Mouse (Mus musculus) CH12.LX (cell line): ENCODE measurements around the gene Abca5. TPM values are rescaled to one million over a fixed set of nuclear protein-coding genes. Genes with fewer than 3 reads are reported as not detected.

Experiments
- DNase-seq: peaks from one replicate; pipeline ENCODE4 v3.0.0-alpha.2; 2013; ENCODE audit errors: extremely low read depth
- H3K27ac ChIP-seq: 2 replicates; pipeline ENCODE4 v1.5.1; 2012; ENCODE audit warnings: low read depth, mild to moderate bottlenecking, control low read depth, moderate library complexity; ENCODE audit not compliant: insufficient read depth
- H3K27me3 ChIP-seq: replicated peaks from 2 replicates; pipeline ENCODE3; 2012; ENCODE audit warnings: inconsistent platforms
- H3K36me3 ChIP-seq, 2 experiments: replicated peaks in 1 of 2; 2 replicates each; pipeline versions ENCODE3 to v1.6.1; 2012; ENCODE audit warnings: inconsistent platforms in 1 of 2, low read length in 1 of 2, mild to moderate bottlenecking in 1 of 2, mixed read lengths in 1 of 2, moderate library complexity in 1 of 2; ENCODE audit not compliant: control insufficient read depth in 1 of 2, insufficient read depth in 1 of 2
- H3K4me1 ChIP-seq, 2 experiments: 2 replicates each; pipeline ENCODE4 v1.6.1; 2012; ENCODE audit warnings: inconsistent platforms in 1 of 2, moderate library complexity in 1 of 2; ENCODE audit not compliant: insufficient read depth in 2 of 2, control insufficient read depth in 1 of 2
- H3K4me2 ChIP-seq: 2 replicates; pipeline ENCODE4 v1.6.1; 2012; ENCODE audit warnings: low read depth, mild to moderate bottlenecking, control low read depth; ENCODE audit not compliant: poor library complexity, insufficient read depth, severe bottlenecking
- H3K4me3 ChIP-seq, 3 experiments: fragments of 150-350 bp in 1 of 3; sonication (generic) in 1 of 3; replicated peaks in 1 of 3; 2 replicates each; pipeline versions ENCODE3 to v1.5.1; 2011 to 2012; ENCODE audit warnings: low read depth in 2 of 3, low read length in 2 of 3, mild to moderate bottlenecking in 2 of 3, moderate library complexity in 2 of 3, control low read depth in 1 of 3, improper control_type of control experiment in 1 of 3, inconsistent platforms in 1 of 3, mixed read lengths in 1 of 3; ENCODE audit not compliant: poor library complexity in 1 of 3
- H3K79me2 ChIP-seq: replicated peaks from 2 replicates; pipeline ENCODE4 v1.6.1; 2012; ENCODE audit warnings: mild to moderate bottlenecking, moderate library complexity; ENCODE audit not compliant: control insufficient read depth, poor library complexity, insufficient read depth, severe bottlenecking; ENCODE audit errors: extremely low read depth
- H3K9ac ChIP-seq: 2 replicates; pipeline ENCODE4 v1.6.1; 2012; ENCODE audit warnings: low read depth, mild to moderate bottlenecking, control low read depth, moderate library complexity; ENCODE audit not compliant: insufficient read depth
- H3K9me3 ChIP-seq: replicated peaks from 2 replicates; pipeline ENCODE3; 2012; ENCODE audit warnings: low read length, inconsistent platforms, mixed read lengths
- BHLHE40 ChIP-seq: IDR thresholded peaks from 2 replicates; pipeline ENCODE4 v1.6.1; 2011; ENCODE audit warnings: mild to moderate bottlenecking, low read depth, low read length, improper control_type of control experiment
- CHD1 ChIP-seq: IDR thresholded peaks from 2 replicates; pipeline ENCODE4 v1.6.1; 2012; ENCODE audit warnings: low read depth, low read length, improper control_type of control experiment, inconsistent platforms
- CHD2 ChIP-seq: IDR thresholded peaks from 2 replicates; pipeline ENCODE4 v1.6.1; 2011; ENCODE audit warnings: low read length, improper control_type of control experiment
- CTCF ChIP-seq, 2 experiments: IDR thresholded peaks in 1 of 2; conservative IDR thresholded peaks in 1 of 2; 2 replicates each; pipeline ENCODE4 v1.5.1; 2011 to 2012; ENCODE audit warnings: low read depth in 2 of 2, low read length in 2 of 2, improper control_type of control experiment in 1 of 2, inconsistent platforms in 1 of 2, mild to moderate bottlenecking in 1 of 2, moderate library complexity in 1 of 2
- E2F4 ChIP-seq: IDR thresholded peaks from 2 replicates; pipeline ENCODE4 v1.6.1; 2011; ENCODE audit warnings: low read depth, low read length, improper control_type of control experiment; ENCODE audit not compliant: insufficient replicate concordance
- ELF1 ChIP-seq: IDR thresholded peaks from 2 replicates; pipeline ENCODE4 v1.6.1; 2014; ENCODE audit warnings: low read depth, mild to moderate bottlenecking, inconsistent platforms, low read length, improper control_type of control experiment
- EP300 ChIP-seq: IDR thresholded peaks from 2 replicates; pipeline ENCODE4 v1.6.1; 2011; ENCODE audit warnings: low read length, improper control_type of control experiment
- ETS1 ChIP-seq: conservative IDR thresholded peaks from 2 replicates; pipeline ENCODE4 v1.6.1; 2012; ENCODE audit warnings: low read depth, mild to moderate bottlenecking, inconsistent platforms, low read length, improper control_type of control experiment, moderate library complexity
- GABPA ChIP-seq: IDR thresholded peaks from 2 replicates; pipeline ENCODE4 v1.6.1; 2012; ENCODE audit warnings: low read depth, low read length, improper control_type of control experiment, inconsistent platforms; ENCODE audit not compliant: insufficient replicate concordance
- HCFC1 ChIP-seq: IDR thresholded peaks from 2 replicates; pipeline ENCODE4 v1.6.1; 2012; ENCODE audit warnings: low read depth, mild to moderate bottlenecking, inconsistent platforms, low read length, improper control_type of control experiment
- IRF4 ChIP-seq: IDR thresholded peaks from 2 replicates; pipeline ENCODE4 v1.6.1; 2014; ENCODE audit warnings: low read depth, mild to moderate bottlenecking, inconsistent platforms, low read length, improper control_type of control experiment
- JUN ChIP-seq: IDR thresholded peaks from 2 replicates; pipeline ENCODE4 v1.6.1; 2011; ENCODE audit warnings: low read depth, mild to moderate bottlenecking, low read length, improper control_type of control experiment, moderate library complexity; ENCODE audit not compliant: insufficient read depth
- JUND ChIP-seq: conservative IDR thresholded peaks from 2 replicates; pipeline ENCODE4 v1.6.1; 2011; ENCODE audit warnings: low read depth, low read length, improper control_type of control experiment
- MAFK ChIP-seq: IDR thresholded peaks from 2 replicates; pipeline ENCODE4 v1.6.1; 2011; ENCODE audit warnings: low read length, improper control_type of control experiment; ENCODE audit not compliant: insufficient replicate concordance
- MAX ChIP-seq: IDR thresholded peaks from 2 replicates; pipeline ENCODE4 v1.6.1; 2011; ENCODE audit warnings: low read length, improper control_type of control experiment
- MAZ ChIP-seq: IDR thresholded peaks from 2 replicates; pipeline ENCODE4 v1.6.1; 2012; ENCODE audit warnings: low read depth, mild to moderate bottlenecking, inconsistent platforms, low read length, improper control_type of control experiment, moderate library complexity
- MEF2A ChIP-seq: IDR thresholded peaks from 2 replicates; pipeline ENCODE4 v1.6.1; 2014; ENCODE audit warnings: low read depth, mild to moderate bottlenecking, inconsistent platforms, low read length, improper control_type of control experiment, borderline replicate concordance
- MXI1 ChIP-seq: IDR thresholded peaks from 2 replicates; pipeline ENCODE4 v1.6.1; 2011; ENCODE audit warnings: mild to moderate bottlenecking, low read depth, low read length, improper control_type of control experiment
- MYC ChIP-seq: IDR thresholded peaks from 2 replicates; pipeline ENCODE4 v1.6.1; 2011; ENCODE audit warnings: low read depth, mild to moderate bottlenecking, improper control_type of control experiment, low read length
- NELFE ChIP-seq: IDR thresholded peaks from 2 replicates; pipeline ENCODE4 v1.6.1; 2011; ENCODE audit warnings: low read depth, low read length, improper control_type of control experiment
- NRF1 ChIP-seq: IDR thresholded peaks from 2 replicates; pipeline ENCODE4 v1.6.1; 2014; ENCODE audit warnings: low read depth, mild to moderate bottlenecking, inconsistent platforms, low read length, improper control_type of control experiment, moderate library complexity
- PAX5 ChIP-seq: IDR thresholded peaks from 2 replicates; pipeline ENCODE4 v1.6.1; 2012; ENCODE audit warnings: low read length, inconsistent platforms, mixed read lengths
- POLR2A ChIP-seq: IDR thresholded peaks from 2 replicates; pipeline ENCODE4 v1.6.1; 2011; ENCODE audit warnings: low read depth, mild to moderate bottlenecking, improper control_type of control experiment, low read length
- POLR2AphosphoS2 ChIP-seq: IDR thresholded peaks from 2 replicates; pipeline ENCODE4 v1.6.1; 2011; ENCODE audit warnings: low read depth, low read length, improper control_type of control experiment
- RAD21 ChIP-seq: IDR thresholded peaks from 2 replicates; pipeline ENCODE4 v1.6.1; 2011; ENCODE audit warnings: low read depth, mild to moderate bottlenecking, low read length, improper control_type of control experiment, moderate library complexity
- RCOR1 ChIP-seq: conservative IDR thresholded peaks from 2 replicates; pipeline ENCODE4 v1.6.1; 2012; ENCODE audit warnings: low read depth, mild to moderate bottlenecking, inconsistent platforms, low read length, improper control_type of control experiment
- SIN3A ChIP-seq: IDR thresholded peaks from 2 replicates; pipeline ENCODE4 v1.6.1; 2012; ENCODE audit warnings: low read length, improper control_type of control experiment, inconsistent platforms
- SMC3 ChIP-seq: IDR thresholded peaks from 2 replicates; pipeline ENCODE4 v1.6.1; 2011; ENCODE audit warnings: low read depth, low read length, improper control_type of control experiment
- TBP ChIP-seq: conservative IDR thresholded peaks from 2 replicates; pipeline ENCODE4 v1.6.1; 2011; ENCODE audit warnings: low read depth, low read length, improper control_type of control experiment
- TCF12 ChIP-seq: IDR thresholded peaks from 2 replicates; pipeline ENCODE4 v1.6.1; 2014; ENCODE audit warnings: low read depth, mild to moderate bottlenecking, inconsistent platforms, low read length, improper control_type of control experiment
- UBTF ChIP-seq: IDR thresholded peaks from 2 replicates; pipeline ENCODE4 v1.6.1; 2012; ENCODE audit warnings: low read depth, mild to moderate bottlenecking, inconsistent platforms, low read length, improper control_type of control experiment, moderate library complexity
- USF1 ChIP-seq: IDR thresholded peaks from 2 replicates; pipeline ENCODE4 v1.6.1; 2014; ENCODE audit warnings: low read depth, mild to moderate bottlenecking, inconsistent platforms, low read length, improper control_type of control experiment
- USF2 ChIP-seq: conservative IDR thresholded peaks from 2 replicates; pipeline ENCODE4 v1.6.1; 2011; ENCODE audit warnings: low read depth, low read length, improper control_type of control experiment
- ZC3H11A ChIP-seq: IDR thresholded peaks from 2 replicates; pipeline ENCODE4 v1.6.1; 2012; ENCODE audit warnings: low read depth, mild to moderate bottlenecking, inconsistent platforms, low read length, improper control_type of control experiment
- ZKSCAN1 ChIP-seq: IDR thresholded peaks from 2 replicates; pipeline ENCODE4 v1.6.1; 2012; ENCODE audit warnings: low read depth, inconsistent platforms, low read length, improper control_type of control experiment, borderline replicate concordance
- ZMIZ1 ChIP-seq: IDR thresholded peaks from 2 replicates; pipeline ENCODE4 v1.6.1; 2012; ENCODE audit warnings: low read depth, mild to moderate bottlenecking, inconsistent platforms, low read length, improper control_type of control experiment
- ZNF384 ChIP-seq: IDR thresholded peaks from 2 replicates; pipeline ENCODE4 v1.6.1; 2012; ENCODE audit warnings: low read depth, low read length, improper control_type of control experiment, inconsistent platforms
- dilution Hi-C: fragments of 300-500 bp; cut with MboI; formaldehyde crosslinking; loops from 2 replicates; pipeline ENCODE4 v1.14.3; 2020; ENCODE audit warnings: low sequenced_read_pairs; ENCODE audit not compliant: extremely low pct_unique_long_range_greater_than_20kb, extremely low pct_ligation_motif_present
- in situ Hi-C: fragments of 300-500 bp; cut with MboI; formaldehyde crosslinking; loops from 3 replicates; pipeline ENCODE4 v1.14.3; 2019; ENCODE audit warnings: low sequenced_read_pairs, low pct_ligation_motif_present, low pct_unique_long_range_greater_than_20kb, mixed read lengths
- polyA plus RNA-seq: library from polyadenylated mRNA; unstranded; fragments of >175 nt; gene quantifications from 2 replicates; pipeline ENCODE4 v1.2.1, GENCODE M21; 2012; ENCODE audit warnings: low read depth; ENCODE audit not compliant: insufficient read length
- total RNA-seq, 2 experiments: library from RNA; depleted of rRNA; stranded (reverse); fragments of 300-350 nt in 1 of 2; fragments of >200 nt in 1 of 2; gene quantifications; 2 replicates each; pipeline ENCODE4 v1.2.3; 2012 to 2014

Gene Abca5
- 3.1 and 5.0 TPM in 2 replicates for total RNA-seq (2012; rRNA removed)
- total RNA-seq (2014; rRNA removed): 6.2 and 8.7 TPM in 2 replicates
- polyA plus RNA-seq: 3.5 and 6.2 TPM in 2 replicates

- in situ Hi-C loops (no loop called here), dilution Hi-C loops (no loop called here)
- Histone ChIP-seq H3K27me3 (peaks cover 20% of the 10 kb centered on the region), H3K27ac (no peak within 1 kb of the TSS), H3K4me3 (peak within 1 kb of the TSS; percentile 50 to 97 (median 92)), H3K79me2 (no peaks in the 10 kb centered on the region), H3K4me1 (peaks cover 8 to 18% of the 10 kb centered on the region in 2 experiments), H3K4me2 (peak within 1 kb of the TSS; percentile 97), H3K36me3 (no peaks in the 10 kb centered on the region), H3K9ac (peak within 1 kb of the TSS; percentile 74), H3K9me3 (no peaks in the 10 kb centered on the region)
- peak; percentile 91 for DNase-seq
- TF ChIP-seq BHLHE40: no peak
- TF ChIP-seq MEF2A: no peak
- 0 out of 2 replicates have a peak, but pooled peaks have one; percentile 62 for TF ChIP-seq RCOR1
- no peak for TF ChIP-seq GABPA
- peak; percentile 80 for TF ChIP-seq POLR2A
- TF ChIP-seq MAX: no peak
- no peak for TF ChIP-seq E2F4
- TF ChIP-seq CTCF (conservative IDR thresholded peaks at IDR 0.05 in 1 of 2, IDR thresholded peaks at IDR 0.05 in 1 of 2; ENCODE audit: low read depth in 2 of 2, low read length in 2 of 2): no peak
- TF ChIP-seq MAFK: no peak
- no peak for TF ChIP-seq ZKSCAN1
- TF ChIP-seq RAD21: no peak
- peak; percentile 89 for TF ChIP-seq UBTF
- no peak for TF ChIP-seq ZNF384
- TF ChIP-seq TBP: no peak
- no peak for TF ChIP-seq PAX5
- peak; percentile 61 for TF ChIP-seq MXI1
- TF ChIP-seq ZMIZ1: no peak; the same call in 1 of the 2 replicates
- no peak for TF ChIP-seq EP300
- no peak for TF ChIP-seq JUND
- no peak for TF ChIP-seq USF1
- TF ChIP-seq ZC3H11A: no peak
- no peak for TF ChIP-seq POLR2AphosphoS2
- no peak for TF ChIP-seq CHD1
- TF ChIP-seq ELF1: 0 out of 2 replicates have a peak, but pooled peaks have one; percentile 40
- no peak for TF ChIP-seq ETS1
- TF ChIP-seq HCFC1: 0 out of 2 replicates have a peak, but pooled peaks have one; percentile 32
- TF ChIP-seq MYC: no peak
- peak; percentile 65 for TF ChIP-seq NELFE
- TF ChIP-seq USF2: no peak
- TF ChIP-seq JUN: no peak
- TF ChIP-seq SIN3A: peak; percentile 72; the same call in 1 of the 2 replicates
- no peak; the same call in 1 of the 2 replicates for TF ChIP-seq MAZ
- no peak for TF ChIP-seq IRF4
- peak; percentile 60; the same call in 1 of the 2 replicates for TF ChIP-seq TCF12
- TF ChIP-seq NRF1: peak; percentile 80
- no peak for TF ChIP-seq SMC3
- 0 out of 2 replicates have a peak, but pooled peaks have one; percentile 17 for TF ChIP-seq CHD2
These were observed at the start of gene Abca5 for GRCm38 (mm10) chr11:110337289-110338245. TSS of gene Abca5 (minus strand) at chr11:110337716.
